Mouse (Mus musculus): ENCODE measurements around the gene Zdhhc17. TPM values are rescaled to one million over a fixed set of nuclear protein-coding genes. Genes with fewer than 3 reads are reported as not detected.

Gene Zdhhc17
- polyA plus RNA-seq, 1 experiment from 2014 or later, result 58.7 TPM

GRCm38 (mm10) chr10:110916666-110917344 is 93.1 kb downstream of the Zdhhc17 start:
- peaks cover 2% of the 10 kb centered on the region; the same call in 1 of the 2 replicates for H3K27me3 ChIP-seq
- no peak overlapping the region for H3K4me2 ChIP-seq (replicated peaks)
- no peak overlapping the region for H3K4me3 ChIP-seq (replicated peaks)
- 87% methylated on average over 11 of the region's 11 CpGs for WGBS
- H3K27ac ChIP-seq, result no peak overlapping the region
- H3K36me3 ChIP-seq, result no peaks in the 10 kb centered on the region
- no peaks in the 10 kb centered on the region for H3K9me3 ChIP-seq
- peaks cover 19% of the 10 kb centered on the region for H3K4me1 ChIP-seq (replicated peaks)
- H3K9ac ChIP-seq (replicated peaks), result no peak overlapping the region
- ATAC-seq, result no peak

GRCm38 (mm10) chr10:110903862-110904261 is 106.1 kb downstream of the Zdhhc17 start:
- no peak overlapping the region for H3K9ac ChIP-seq (replicated peaks)
- ATAC-seq, result no peak
- no peak overlapping the region for H3K4me2 ChIP-seq (replicated peaks)
- no peak overlapping the region for H3K27ac ChIP-seq
- no peaks in the 10 kb centered on the region for H3K9me3 ChIP-seq
- H3K36me3 ChIP-seq, result no peaks in the 10 kb centered on the region
- no peaks in the 10 kb centered on the region for H3K27me3 ChIP-seq
- H3K4me1 ChIP-seq (replicated peaks), result no peaks in the 10 kb centered on the region
- H3K4me3 ChIP-seq (replicated peaks), result no peak overlapping the region
- 97% methylated on average over 3 of the region's 3 CpGs for WGBS

- Histone ChIP-seq H3K9ac (replicated peaks) (no peak overlapping the region), H3K27ac (no peak overlapping the region), H3K9me3 (no peaks in the 10 kb centered on the region), H3K36me3 (no peaks in the 10 kb centered on the region), H3K27me3 (no peaks in the 10 kb centered on the region), H3K4me2 (replicated peaks) (no peak overlapping the region), H3K4me1 (replicated peaks) (no peaks in the 10 kb centered on the region), H3K4me3 (replicated peaks) (no peak overlapping the region)
- WGBS, result 51% methylated on average over 13 of the region's 13 CpGs
- ATAC-seq, result no peak
Observed at GRCm38 (mm10) chr10:110899744-110900501, 110.0 kb downstream of the Zdhhc17 start.

Other genes with a start within 250 kb of the Zdhhc17 start
- 94.3 and 128 TPM in 2 replicates for gene Csrp2, start 90.4 kb downstream of the Zdhhc17 start, polyA plus RNA-seq (2015; fragmentation: Nextera tagmentation; extraction: Ambion mirVana)
- 18.5 and 18.9 TPM in 2 replicates for gene Osbpl8, start 154.6 kb upstream of the Zdhhc17 start, polyA plus RNA-seq (2015; fragmentation: Nextera tagmentation; extraction: Ambion mirVana)